Mouse (Mus musculus): ENCODE measurements around the gene Gm10413.
"Not testable (repeated sequence)": the region's sequence is repeated elsewhere in the genome, so short reads cannot be mapped to it uniquely, and the experiment has no call there.

Gm10413 gene

GRCm38 (mm10) chr14:3394793-3395192 lies at the start of gene Gm10413:
TSS of gene Gm10413 (plus strand) at chr14:3395093.
- DNase-seq (ENCODE audit: low read depth, low spot score), result not testable (repeated sequence)

- not testable (repeated sequence) for DNase-seq (ENCODE audit: low read depth, low spot score)
Measured at GRCm38 (mm10) chr14:3412314-3412713, 17.4 kb downstream of the Gm10413 start, which contains the start of gene Gm10409. TSS of gene Gm10409 (plus strand) at chr14:3412614.

DNA sequence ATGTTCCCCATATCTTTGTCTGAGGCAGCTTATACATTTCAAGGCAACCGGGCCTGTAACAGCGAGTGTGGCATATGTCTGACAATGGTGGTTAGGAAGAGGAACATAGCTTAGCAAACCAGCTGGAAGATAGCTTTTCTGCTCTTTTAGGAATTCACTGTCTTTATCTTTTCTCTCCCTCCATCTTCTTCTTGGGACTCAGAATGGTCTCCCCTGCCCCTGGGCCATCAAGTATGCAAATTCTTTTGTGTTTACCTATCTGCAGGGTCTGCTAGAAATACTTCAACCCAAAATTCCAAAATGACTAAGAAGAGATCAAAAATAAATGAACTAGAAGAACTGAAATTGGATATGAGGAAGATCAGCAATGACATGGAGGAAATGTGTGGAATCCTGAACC lies 32.9 kb downstream of the Gm10413 start, which contains the start of gene Gm3005:
Gene Gm3005 (plus strand): TSS at position 301 of the 400 bp plus-strand sequence.
- DNase-seq (ENCODE audit: low read depth, low spot score), result not testable (repeated sequence)

- not testable (repeated sequence) for DNase-seq (ENCODE audit: low read depth, low spot score)
Measured at GRCm38 (mm10) chr14:3449079-3449478, 54.2 kb downstream of the Gm10413 start, which contains the start of gene Gm10408. TSS of gene Gm10408 (plus strand) at chr14:3449379.
